Mouse (Mus musculus) kidney, adult 2 months (tissue): ENCODE results near the gene Tcam1. TPM values are rescaled to one million over a fixed set of nuclear protein-coding genes. Genes with fewer than 3 reads are reported as not detected.

Experiments used
- DNase-seq: peaks from one replicate; pipeline ENCODE4 v3.0.0; 2021
- H3K27ac ChIP-seq: fragments of 200-500 bp; 2 replicates; pipeline ENCODE4 v1.5.1; 2012; ENCODE audit warnings: low read depth, low read length, control low read depth, inconsistent platforms; ENCODE audit not compliant: insufficient read depth
- H3K27me3 ChIP-seq: fragments of 200-500 bp; replicated peaks from 2 replicates; pipeline ENCODE4 v1.6.1; 2012; ENCODE audit warnings: mild to moderate bottlenecking, moderate library complexity, low read length, inconsistent platforms; ENCODE audit not compliant: control insufficient read depth, insufficient read depth
- H3K36me3 ChIP-seq: fragments of 200-500 bp; 2 replicates; pipeline ENCODE4 v1.6.1; 2012; ENCODE audit warnings: mild to moderate bottlenecking, moderate library complexity, low read length, inconsistent platforms; ENCODE audit not compliant: control insufficient read depth, insufficient read depth
- H3K4me1 ChIP-seq: fragments of 200-500 bp; 2 replicates; pipeline ENCODE4 v1.6.1; 2011; ENCODE audit warnings: low read length; ENCODE audit not compliant: control insufficient read depth, insufficient read depth
- H3K4me3 ChIP-seq: fragments of 200-500 bp; 2 replicates; pipeline ENCODE4 v1.5.1; 2011; ENCODE audit warnings: mild to moderate bottlenecking, low read depth, low read length, control low read depth; ENCODE audit not compliant: insufficient read depth
- CTCF ChIP-seq: fragments of 200-500 bp; conservative IDR thresholded peaks from 2 replicates; pipeline ENCODE4 v1.5.1; 2011; ENCODE audit warnings: low read depth, mild to moderate bottlenecking, control low read depth, low read length, moderate library complexity, mixed read lengths; ENCODE audit not compliant: insufficient read depth, insufficient read length
- POLR2A ChIP-seq: fragments of 200-500 bp; IDR thresholded peaks from one replicate; pipeline ENCODE4 v1.6.1; 2011; ENCODE audit warnings: low read depth, low read length, control low read depth
- WGBS: fragments of 180-500 bp; shearing (Covaris S2); methylation state at CpG from one replicate; pipeline ENCODE4 v1.1.7; 2018; 5-methylcytosine and 5-hydroxymethylcytosine counted together
- polyA plus RNA-seq: library from polyadenylated mRNA; depleted of rRNA; stranded (reverse); fragments of >200 nt; gene quantifications from 2 replicates; pipeline ENCODE4 v1.2.3, GENCODE M21; 2012; rRNA removed

The Tcam1 gene
- polyA plus RNA-seq, 1 experiment = 0.02 TPM

DNA sequence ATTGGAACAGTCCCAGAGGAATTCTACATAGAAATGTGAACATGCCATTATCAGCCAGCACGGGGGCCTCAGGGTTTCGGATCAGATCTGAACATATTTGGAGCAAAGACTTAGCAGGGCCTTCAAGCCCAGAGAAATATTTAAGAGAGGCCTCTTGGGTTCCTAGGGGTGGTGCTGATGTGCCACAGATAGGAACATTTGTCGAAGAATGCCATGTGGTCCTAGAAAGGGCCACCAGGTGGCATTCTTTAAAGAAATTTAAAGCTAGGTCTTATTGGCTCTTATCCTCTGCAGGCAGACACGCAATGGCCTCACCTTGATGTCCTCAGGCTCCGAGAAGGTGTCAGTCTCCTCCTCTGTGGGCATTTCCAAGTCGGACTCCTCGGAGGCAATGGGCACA, 53.2 kb downstream of the Tcam1 start:
- peaks cover 8% of the 10 kb centered on the region for H3K4me1 ChIP-seq
- no peaks in the 10 kb centered on the region for H3K27me3 ChIP-seq
- TF ChIP-seq POLR2A (no peak), CTCF (peak; percentile 44)
- H3K36me3 ChIP-seq = no peaks in the 10 kb centered on the region
- no peak overlapping the region for H3K27ac ChIP-seq
- no peak overlapping the region for H3K4me3 ChIP-seq
- WGBS = 49% methylated on average over 7 of the region's 7 CpGs
- DNase-seq = peak; percentile 52

- Histone ChIP-seq H3K4me1 (no peaks in the 10 kb centered on the region), H3K27ac (no peak overlapping the region), H3K36me3 (no peaks in the 10 kb centered on the region), H3K27me3 (no peaks in the 10 kb centered on the region), H3K4me3 (no peak overlapping the region)
- no peak for TF ChIP-seq POLR2A
- no peak for TF ChIP-seq CTCF
- no peak for DNase-seq
- 29% methylated on average over 4 of the region's 4 CpGs for WGBS
Observed at GRCm38 (mm10) chr11:106332458-106332857, 56.0 kb downstream of the Tcam1 start.

DNA sequence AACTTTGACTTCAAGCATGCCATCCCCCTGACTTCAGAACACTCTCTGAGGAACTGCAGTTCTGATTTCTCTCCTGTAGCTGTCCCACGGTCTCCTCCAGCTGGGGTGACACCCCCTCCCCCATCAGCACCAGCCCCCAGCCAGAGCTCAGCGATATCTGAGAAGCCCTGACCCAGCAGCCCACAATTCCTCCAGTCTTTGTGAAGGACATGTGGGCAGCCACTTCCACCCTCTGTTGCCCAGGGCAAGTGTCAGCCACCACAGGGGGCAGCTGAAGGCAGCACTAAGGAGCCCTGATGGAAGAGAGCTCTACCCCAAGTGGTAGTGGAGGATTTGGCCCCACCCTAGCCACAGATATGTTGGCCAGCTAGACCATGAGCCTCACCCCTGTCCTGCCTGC, 57.6 kb downstream of the Tcam1 start:
- no peak for DNase-seq
- TF ChIP-seq CTCF = no peak
- TF ChIP-seq POLR2A = no peak
- no peak overlapping the region for H3K4me3 ChIP-seq
- H3K27ac ChIP-seq = no peak overlapping the region
- H3K4me1 ChIP-seq = no peaks in the 10 kb centered on the region
- no peaks in the 10 kb centered on the region for H3K36me3 ChIP-seq
- no peaks in the 10 kb centered on the region for H3K27me3 ChIP-seq
- 15% methylated on average over 2 of the region's 2 CpGs for WGBS

DNA sequence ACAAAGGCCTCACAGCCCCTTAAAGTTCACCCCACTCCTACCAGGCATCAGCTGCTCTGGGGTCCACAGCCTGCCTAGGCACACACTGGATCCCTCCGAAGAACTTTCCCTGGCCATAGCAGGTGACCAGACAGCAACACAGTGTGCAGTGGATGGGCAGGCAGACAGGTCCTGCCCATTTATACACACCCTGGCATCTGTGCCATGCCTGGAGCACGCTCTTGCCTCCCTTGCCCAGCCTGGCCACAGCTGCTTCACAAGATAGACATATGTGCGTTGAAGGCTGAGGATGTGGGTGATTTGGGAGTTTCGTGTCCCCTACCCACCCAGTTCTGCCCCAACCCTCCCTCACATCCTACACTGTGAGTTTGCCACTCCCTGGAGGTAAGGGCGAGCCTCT, 61.6 kb downstream of the Tcam1 start:
- no peaks in the 10 kb centered on the region for H3K27me3 ChIP-seq
- 86% methylated on average over 5 of the region's 5 CpGs for WGBS
- H3K4me1 ChIP-seq = no peaks in the 10 kb centered on the region
- no peak for DNase-seq
- TF ChIP-seq CTCF = no peak
- no peak for TF ChIP-seq POLR2A
- no peaks in the 10 kb centered on the region for H3K36me3 ChIP-seq
- no peak overlapping the region for H3K27ac ChIP-seq
- H3K4me3 ChIP-seq = no peak overlapping the region

Other genes starting within 250 kb of the Tcam1 start
- 34.1 and 37.7 TPM in 2 replicates for gene Dcaf7, start 239.8 kb upstream of the Tcam1 start, polyA plus RNA-seq
- 21.3 and 21.4 TPM in 2 replicates for gene Taco1, start 210.6 kb upstream of the Tcam1 start, polyA plus RNA-seq
- gene Map3k3, start 192.1 kb upstream of the Tcam1 start, polyA plus RNA-seq = 27.8 and 31.6 TPM in 2 replicates
- not detected in 2 replicates for gene Gm10840, start 115.8 kb upstream of the Tcam1 start, polyA plus RNA-seq
- gene Limd2, start 115.8 kb upstream of the Tcam1 start, polyA plus RNA-seq = 27.8 and 48.3 TPM in 2 replicates
- 28.4 and 28.5 TPM in 2 replicates for gene Strada, start 74.5 kb upstream of the Tcam1 start, polyA plus RNA-seq
- gene Ccdc47, start 60.3 kb upstream of the Tcam1 start, polyA plus RNA-seq = 14.0 and 20.6 TPM in 2 replicates
- gene Ddx42, start 59.7 kb upstream of the Tcam1 start, polyA plus RNA-seq = 8.3 and 10.0 TPM in 2 replicates
- gene Ftsj3, start 20.6 kb upstream of the Tcam1 start, polyA plus RNA-seq = 11.7 TPM in 2 replicates
- gene Psmc5, start 20.5 kb upstream of the Tcam1 start, polyA plus RNA-seq = 52.5 and 66.9 TPM in 2 replicates
- gene Smarcd2, start 3.7 kb upstream of the Tcam1 start, polyA plus RNA-seq = 70.0 and 77.9 TPM in 2 replicates
- gene Gh, start 25.2 kb downstream of the Tcam1 start, polyA plus RNA-seq = 0.16 TPM in 1 of 2 replicates, not detected in the other
- 2.7 and 17.9 TPM in 2 replicates for gene Cd79b, start 38.1 kb downstream of the Tcam1 start, polyA plus RNA-seq
- 0.11 and 1.9 TPM in 2 replicates for gene Scn4a, start 76.6 kb downstream of the Tcam1 start, polyA plus RNA-seq
- gene Prr29, start 88.8 kb downstream of the Tcam1 start, polyA plus RNA-seq = 0.12 and 0.58 TPM in 2 replicates
- 35.0 and 38.1 TPM in 2 replicates for gene Icam2, start 111.4 kb downstream of the Tcam1 start, polyA plus RNA-seq
- gene Ern1, start 211.2 kb downstream of the Tcam1 start, polyA plus RNA-seq = 12.6 and 15.1 TPM in 2 replicates